Mouse (Mus musculus) hematopoietic stem cell, adult 5-6 weeks (primary cell): ENCODE results near the gene Ddx27. TPM values are rescaled to one million over a fixed set of nuclear protein-coding genes. Genes with fewer than 3 reads are reported as not detected.
"Not testable (repeated sequence)": the region's sequence is repeated elsewhere in the genome, so short reads cannot be mapped to it uniquely, and the experiment has no call there.

Experiments used
- ATAC-seq, 2 experiments: fragments of 125-278 bp in 1 of 2; replicated peaks in 1 of 2; 2 replicates each; pipeline ENCODE4 v1.8.0; 2016 to 2017; ENCODE audit warnings: inconsistent platforms in 2 of 2, mild to moderate bottlenecking in 2 of 2, moderate number of reproducible peaks in 2 of 2, low read depth in 1 of 2, moderate TSS enrichment in 1 of 2; ENCODE audit not compliant: low FRiP score in 2 of 2, poor library complexity in 2 of 2, severe bottlenecking in 2 of 2, insufficient read depth in 1 of 2, low TSS enrichment in 1 of 2
- total RNA-seq: library from RNA; stranded (forward); fragments of 172-1452, 232-1000 nt; gene quantifications from 2 replicates; pipeline ENCODE4 v1.2.3, GENCODE M21; 2017

The Ddx27 gene
- total RNA-seq, 1 experiment from 2014 or later = 120 TPM

GRCm38 (mm10) chr2:167007565-167007964 is 7.4 kb upstream of the Ddx27 start:
- not testable (repeated sequence) for ATAC-seq

- no peak for ATAC-seq
Measured at GRCm38 (mm10) chr2:167009483-167009882, 5.5 kb upstream of the Ddx27 start.

- no peak for ATAC-seq
Measured at GRCm38 (mm10) chr2:167010546-167010945, 4.4 kb upstream of the Ddx27 start.

- no peak for ATAC-seq
Measured at GRCm38 (mm10) chr2:167015382-167015718, 357 bp downstream of the Ddx27 start.

- ATAC-seq = no peak
Measured at GRCm38 (mm10) chr2:167019396-167019795, 4.4 kb downstream of the Ddx27 start.

- no peak for ATAC-seq
Measured at GRCm38 (mm10) chr2:167028553-167028952, 13.6 kb downstream of the Ddx27 start.

- ATAC-seq = no peak
Measured at GRCm38 (mm10) chr2:167030507-167030906, 15.5 kb downstream of the Ddx27 start.

GRCm38 (mm10) chr2:167037710-167038109 is 22.7 kb downstream of the Ddx27 start:
- no peak for ATAC-seq

GRCm38 (mm10) chr2:167038297-167038696 is 23.3 kb downstream of the Ddx27 start:
- no peak for ATAC-seq

- no peak for ATAC-seq
Measured at GRCm38 (mm10) chr2:167038716-167039115, 23.7 kb downstream of the Ddx27 start.

- no peak for ATAC-seq
Measured at GRCm38 (mm10) chr2:167039386-167039785, 24.4 kb downstream of the Ddx27 start.

- ATAC-seq = peak; percentile 44 to 75; a peak in 1 of 4 replicates
Measured at GRCm38 (mm10) chr2:167043400-167044121, 28.6 kb downstream of the Ddx27 start.

GRCm38 (mm10) chr2:167048223-167048622 is 33.2 kb downstream of the Ddx27 start:
- ATAC-seq = no peak

- ATAC-seq = no peak
Measured at GRCm38 (mm10) chr2:167048698-167049358, 33.8 kb downstream of the Ddx27 start.

- no peak for ATAC-seq
Measured at GRCm38 (mm10) chr2:167053127-167053844, 38.3 kb downstream of the Ddx27 start.

GRCm38 (mm10) chr2:167055386-167055785 is 40.4 kb downstream of the Ddx27 start:
- no peak for ATAC-seq

GRCm38 (mm10) chr2:167056210-167056941 is 41.4 kb downstream of the Ddx27 start:
- ATAC-seq = no peak

- ATAC-seq = no peak
Measured at GRCm38 (mm10) chr2:167056942-167057323, 41.9 kb downstream of the Ddx27 start.
